Mouse (Mus musculus) stomach, embryonic 14.5 days (tissue): ENCODE measurements around the gene Mup22. TPM values are rescaled to one million over a fixed set of nuclear protein-coding genes. Genes with fewer than 3 reads are reported as not detected.
"Not testable (repeated sequence)": the region's sequence is repeated elsewhere in the genome, so short reads cannot be mapped to it uniquely, and the experiment has no call there.

ENCODE experiments used
- ATAC-seq: fragments of 200-750 bp; cut with Nextera tagmentation; 2 replicates; pipeline ENCODE4 v1.8.0; 2017; ENCODE audit warnings: low read depth, moderate TSS enrichment; ENCODE audit not compliant: insufficient number of reproducible peaks, insufficient read depth, low FRiP score
- H3K27ac ChIP-seq: fragments of 300-500 bp; sonication (generic); 2 replicates; pipeline ENCODE4 v1.5.1; 2014; ENCODE audit warnings: mild to moderate bottlenecking, low read length, moderate library complexity, mixed read lengths
- H3K27me3 ChIP-seq: fragments of 300-500 bp; sonication (generic); 2 replicates; pipeline ENCODE4 v1.6.1; 2014; ENCODE audit warnings: low read length, control low read depth, mixed read lengths; ENCODE audit not compliant: control insufficient read depth, insufficient read depth
- H3K36me3 ChIP-seq: fragments of 300-500 bp; sonication (generic); 2 replicates; pipeline ENCODE4 v1.6.1; 2014; ENCODE audit warnings: mild to moderate bottlenecking, control low read depth, low read length, moderate library complexity, mixed read lengths; ENCODE audit not compliant: control insufficient read depth, insufficient read depth
- H3K4me1 ChIP-seq: fragments of 300-500 bp; sonication (generic); 2 replicates; pipeline ENCODE4 v1.6.1; 2014; ENCODE audit warnings: low read length, control low read depth, mixed read lengths; ENCODE audit not compliant: control insufficient read depth, insufficient read depth
- H3K4me2 ChIP-seq: fragments of 300-500 bp; sonication (generic); replicated peaks from 2 replicates; pipeline ENCODE4 v1.6.1; 2014; ENCODE audit warnings: low read depth, low read length, control low read depth
- H3K4me3 ChIP-seq: fragments of 300-500 bp; sonication (generic); 2 replicates; pipeline ENCODE4 v1.5.1; 2014; ENCODE audit warnings: low read depth, low read length, control low read depth
- H3K9ac ChIP-seq: fragments of 300-500 bp; sonication (generic); replicated peaks from 2 replicates; pipeline ENCODE4 v1.6.1; 2014; ENCODE audit warnings: low read depth, mild to moderate bottlenecking, control low read depth, low read length, moderate library complexity, mixed read lengths
- H3K9me3 ChIP-seq: fragments of 300-500 bp; sonication (generic); 2 replicates; pipeline ENCODE4 v1.6.1; 2016; ENCODE audit warnings: low read depth, low read length, control low read depth; ENCODE audit not compliant: control insufficient read depth
- WGBS: fragments of 180-500 bp; shearing (Covaris S2); extraction: QIAGEN DNeasy Blood & Tissue Kit; methylation state at CpG from one replicate; pipeline ENCODE4 v1.1.7; 2014; 5-methylcytosine and 5-hydroxymethylcytosine counted together
- polyA plus RNA-seq: library from polyadenylated mRNA; unstranded; fragments of >200 nt; fragmentation: Nextera tagmentation; extraction: Ambion mirVana; gene quantifications from 2 replicates; pipeline ENCODE4 v1.2.1, GENCODE M21; 2014

Mup22 gene
- polyA plus RNA-seq: not detected in 2 replicates

- H3K4me1 ChIP-seq, H3K9me3 ChIP-seq, H3K27ac ChIP-seq, H3K36me3 ChIP-seq, H3K27me3 ChIP-seq, H3K4me3 ChIP-seq, ATAC-seq, H3K4me2 ChIP-seq, H3K9ac ChIP-seq: not testable (repeated sequence)
- 84% methylated on average over 3 of the region's 4 CpGs for WGBS
Measured at GRCm38 (mm10) chr4:60821363-60821762, at the start of gene Mup22. Gene Mup22, minus strand, starts transcription at chr4:60821463.

GRCm38 (mm10) chr4:60840889-60841288, 19.6 kb upstream of the Mup22 start:
- ATAC-seq, H3K9ac ChIP-seq, H3K27ac ChIP-seq, H3K27me3 ChIP-seq, H3K4me2 ChIP-seq, H3K9me3 ChIP-seq, H3K4me3 ChIP-seq, H3K4me1 ChIP-seq, H3K36me3 ChIP-seq: not testable (repeated sequence)

Other genes starting within 250 kb of the Mup22 start
- not detected in 2 replicates for gene Mup10, start 239.3 kb downstream of the Mup22 start, polyA plus RNA-seq
- not detected in 2 replicates for gene Mup11, start 159.1 kb downstream of the Mup22 start, polyA plus RNA-seq
- gene Mup12, start 80.1 kb downstream of the Mup22 start, polyA plus RNA-seq: not detected in 2 replicates